Mouse (Mus musculus) layer of hippocampus, postnatal 36 days (tissue): ENCODE measurements around the gene Churc1. TPM values are rescaled to one million over a fixed set of nuclear protein-coding genes. Genes with fewer than 3 reads are reported as not detected.

Source experiments
- total RNA-seq, 2 experiments: library from RNA; stranded (reverse); gene quantifications; 2 replicates each; pipeline ENCODE4 v1.2.3; 2021

The Churc1 gene
- total RNA-seq, 2 experiments from 2014 or later, result 33.0 to 34.6 TPM

Other genes starting within 250 kb of the Churc1 start
- 10 to 100 TPM; 22.9 to 23.2 TPM for gene Plekhg3, start 234.6 kb upstream of the Churc1 start, total RNA-seq
- gene Sptb, start 55.0 kb upstream of the Churc1 start, total RNA-seq, result 100 to 1,000 TPM; 126 to 127 TPM
- gene Fntb, start 51 bp downstream of the Churc1 start, total RNA-seq, result 10 to 100 TPM; 24.3 to 27.1 TPM
- under 1 TPM; 0.27 to 0.51 TPM for gene Gpx2, start 30.0 kb downstream of the Churc1 start, total RNA-seq
- gene Rab15, start 57.4 kb downstream of the Churc1 start, total RNA-seq, result 100 to 1,000 TPM; 182 to 188 TPM
- 10 to 100 TPM; 72.0 to 76.5 TPM for gene Max, start 196.7 kb downstream of the Churc1 start, total RNA-seq